Mouse (Mus musculus) retina, embryonic 14.5 days (tissue): ENCODE results near the gene Mapt.
"Not testable (repeated sequence)": the region's sequence is repeated elsewhere in the genome, so short reads cannot be mapped to it uniquely, and the experiment has no call there.

Source experiments
- DNase-seq: peaks from one replicate; pipeline ENCODE4 v3.0.0-alpha.2; 2015; ENCODE audit warnings: low spot score

The Mapt gene

GRCm38 (mm10) chr11:104233574-104234206 is 2.5 kb downstream of the Mapt start:
- peak; percentile 7 for DNase-seq

DNA sequence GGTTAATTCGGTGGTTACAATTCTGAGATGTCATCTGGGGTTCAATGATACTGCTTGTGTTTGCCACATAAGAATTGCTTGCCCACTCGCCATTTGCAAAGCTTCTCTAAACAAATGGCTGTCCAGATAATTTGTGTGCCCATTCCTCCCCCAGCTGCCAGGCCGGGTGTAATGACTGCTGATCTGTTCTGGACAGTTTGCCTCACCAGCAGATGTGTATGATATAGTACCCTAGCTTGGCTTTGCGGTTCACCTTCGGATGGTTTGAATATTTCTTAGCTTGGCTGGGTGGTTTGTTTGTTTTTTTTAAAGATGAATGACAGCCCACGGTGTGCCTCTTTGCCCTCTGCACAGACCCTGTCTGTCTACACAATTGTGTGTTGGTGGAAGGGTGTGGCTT is 3.5 kb downstream of the Mapt start:
- no peak for DNase-seq

DNA sequence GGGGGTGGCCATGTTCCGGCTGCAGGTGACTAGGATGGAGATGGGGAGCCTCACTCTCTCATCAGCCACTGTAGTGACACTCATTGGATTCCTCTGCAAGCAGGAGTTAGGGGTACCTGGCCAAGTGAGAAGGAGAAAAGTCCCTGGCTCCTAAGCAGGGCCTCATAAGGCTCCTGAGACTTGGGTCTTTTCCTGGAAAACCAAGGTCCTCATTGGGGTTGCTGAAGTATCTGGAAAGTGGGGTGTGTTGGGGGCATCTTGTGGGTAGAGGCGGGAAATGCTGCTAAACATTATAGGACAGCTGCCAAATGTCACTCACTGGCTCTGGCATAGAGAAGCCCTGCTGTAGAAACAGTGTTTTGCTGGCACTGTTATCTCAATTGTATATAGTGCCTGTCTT is 4.7 kb downstream of the Mapt start:
- no peak for DNase-seq

DNA sequence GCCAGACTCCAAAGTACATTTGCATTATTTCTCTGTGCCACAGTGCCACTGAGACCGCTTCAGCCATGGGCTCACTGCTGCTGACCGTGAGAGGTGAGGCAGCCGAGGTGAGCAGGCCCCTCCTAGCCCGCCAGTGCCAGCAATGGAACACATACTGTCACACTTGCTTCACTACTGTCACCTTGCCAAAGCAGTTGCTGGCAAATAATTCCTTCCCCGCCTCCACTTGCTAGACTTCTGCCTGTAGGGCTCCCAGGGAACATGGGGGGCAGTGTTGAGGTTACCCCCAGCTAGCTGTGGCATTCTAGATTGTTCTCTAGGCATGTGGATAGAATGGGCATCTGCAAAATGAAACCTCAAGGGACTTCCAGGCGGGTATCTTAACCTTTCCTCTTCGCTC is 6.0 kb downstream of the Mapt start:
- no peak for DNase-seq

GRCm38 (mm10) chr11:104237958-104238747 is 7.0 kb downstream of the Mapt start:
- no peak for DNase-seq

- DNase-seq: not testable (repeated sequence)
Observed at GRCm38 (mm10) chr11:104245478-104245877, 14.3 kb downstream of the Mapt start.

GRCm38 (mm10) chr11:104246171-104246694 is 15.0 kb downstream of the Mapt start:
- DNase-seq: peak; percentile 46

GRCm38 (mm10) chr11:104247141-104247717 is 16.0 kb downstream of the Mapt start:
- DNase-seq: no peak

DNA sequence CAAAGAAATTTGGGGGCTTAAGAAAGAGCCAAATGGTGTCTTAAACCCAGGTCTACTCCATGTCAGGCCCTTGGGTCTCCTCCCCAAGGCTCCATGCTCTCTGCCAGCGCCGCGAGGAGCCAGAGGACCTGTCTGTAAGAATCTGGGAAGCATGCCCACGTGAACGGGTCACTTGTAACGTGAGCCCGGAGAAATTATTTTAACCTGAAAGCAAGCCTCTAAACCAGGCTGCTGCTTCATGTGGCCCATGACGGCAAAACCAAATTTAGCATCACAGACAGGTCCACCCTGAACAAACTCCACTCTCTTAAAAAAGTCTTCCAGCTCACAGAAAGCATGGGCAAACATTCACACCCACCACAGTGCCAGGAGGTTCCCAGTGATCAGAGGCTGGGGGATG is 18.2 kb downstream of the Mapt start:
- no peak for DNase-seq

GRCm38 (mm10) chr11:104251121-104251520 is 19.9 kb downstream of the Mapt start:
- DNase-seq: no peak

DNA sequence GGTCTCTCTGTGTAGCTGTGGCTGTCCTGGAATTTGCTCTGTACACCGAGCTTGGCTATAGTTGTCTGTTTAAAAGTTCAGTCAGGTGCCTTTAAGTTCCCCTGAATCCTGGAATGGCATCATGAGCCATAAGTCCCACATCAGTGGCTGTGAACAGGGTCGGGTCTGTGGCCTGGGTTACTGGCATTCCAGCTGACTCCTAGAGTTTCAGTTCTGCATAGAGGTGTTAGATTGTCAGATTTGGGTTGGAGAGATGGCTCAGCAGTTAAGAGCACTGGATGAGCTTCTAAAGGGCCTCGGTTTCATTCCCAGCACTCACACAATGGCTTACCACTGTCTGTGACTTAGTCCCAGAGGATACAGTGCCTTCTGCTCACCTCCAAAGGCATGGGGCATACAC is 20.9 kb downstream of the Mapt start:
- DNase-seq: no peak

DNA sequence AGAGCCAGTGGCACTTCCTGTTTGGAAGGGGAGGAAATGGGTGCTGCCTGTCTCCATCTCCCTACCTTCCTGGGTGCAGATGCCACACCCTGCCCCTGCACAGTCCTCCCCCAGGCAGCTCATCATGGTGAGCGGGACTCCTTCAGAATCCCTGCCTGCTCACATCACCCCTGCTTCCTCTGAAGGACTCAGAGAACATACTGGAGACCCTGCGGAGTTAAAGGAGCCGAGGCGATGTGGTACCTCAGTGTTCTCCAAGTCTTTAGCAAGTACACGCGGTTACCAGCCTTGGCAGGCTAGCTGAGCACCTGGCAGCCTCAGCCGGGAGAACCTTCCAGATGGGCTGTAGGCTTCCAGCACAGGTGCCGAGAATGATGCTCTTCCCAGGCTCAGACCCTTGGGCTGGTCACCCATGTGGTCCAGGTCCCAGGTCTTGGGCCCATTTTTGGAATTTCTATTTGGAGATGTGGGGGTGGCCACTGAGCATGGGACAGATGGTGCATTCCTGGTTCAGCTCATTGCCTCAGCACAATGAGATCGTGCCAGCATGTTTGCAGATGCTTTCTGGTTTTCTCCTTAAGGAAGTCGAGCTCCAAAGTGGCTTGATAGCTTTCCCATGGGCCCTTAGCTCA is 23.3 kb downstream of the Mapt start:
- DNase-seq: no peak

- DNase-seq: no peak
Observed at GRCm38 (mm10) chr11:104256179-104256578, 25.0 kb downstream of the Mapt start.

GRCm38 (mm10) chr11:104258991-104259390 is 27.8 kb downstream of the Mapt start:
- DNase-seq: no peak

DNA sequence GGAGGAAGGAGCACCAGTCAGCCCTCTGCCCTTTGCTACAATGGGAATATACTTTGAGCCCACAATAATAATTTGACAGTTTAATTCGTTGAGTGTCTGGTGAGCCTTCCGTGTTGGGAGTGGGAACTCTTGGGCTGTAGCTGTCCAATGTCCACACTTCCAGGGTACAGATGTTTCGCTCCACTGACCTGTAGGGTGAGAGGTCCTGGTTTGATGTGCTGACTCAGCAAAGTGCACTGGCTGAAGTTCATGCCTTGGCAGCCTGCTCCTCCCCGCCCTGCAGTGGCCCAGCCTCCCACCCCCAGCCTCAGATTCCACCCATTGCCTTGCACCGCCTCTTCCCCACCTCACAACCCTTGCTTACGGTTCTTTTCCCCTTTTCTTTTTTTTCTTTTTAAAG is 33.5 kb downstream of the Mapt start:
- no peak for DNase-seq

GRCm38 (mm10) chr11:104265669-104266068 is 34.5 kb downstream of the Mapt start:
- no peak for DNase-seq

DNA sequence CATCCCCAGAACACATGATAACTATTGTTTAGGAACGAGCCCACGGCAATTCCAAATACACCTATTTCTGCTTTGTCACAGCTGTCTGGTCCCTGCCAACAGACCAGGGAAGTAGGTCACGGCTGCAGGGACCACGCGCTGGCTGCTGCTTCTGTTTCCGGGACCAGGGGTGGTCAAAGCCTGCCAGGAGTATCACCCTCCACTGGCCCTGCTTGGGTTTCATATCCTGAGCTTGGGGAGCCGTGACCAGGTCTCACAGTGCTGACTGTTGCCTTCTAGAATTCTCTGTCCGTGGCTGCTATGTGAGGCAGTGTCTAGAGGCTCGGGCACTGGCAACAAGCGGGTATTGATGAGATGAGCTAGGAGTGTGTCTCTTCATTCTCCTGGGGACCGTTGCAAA is 36.2 kb downstream of the Mapt start:
- DNase-seq: no peak

GRCm38 (mm10) chr11:104269385-104269822 is 38.2 kb downstream of the Mapt start:
- DNase-seq: peak; percentile 14

GRCm38 (mm10) chr11:104270452-104270851 is 39.3 kb downstream of the Mapt start:
- DNase-seq: no peak

- no peak for DNase-seq
Observed at GRCm38 (mm10) chr11:104270876-104271275, 39.7 kb downstream of the Mapt start.

- DNase-seq: no peak
Observed at GRCm38 (mm10) chr11:104271876-104272275, 40.7 kb downstream of the Mapt start.

DNA sequence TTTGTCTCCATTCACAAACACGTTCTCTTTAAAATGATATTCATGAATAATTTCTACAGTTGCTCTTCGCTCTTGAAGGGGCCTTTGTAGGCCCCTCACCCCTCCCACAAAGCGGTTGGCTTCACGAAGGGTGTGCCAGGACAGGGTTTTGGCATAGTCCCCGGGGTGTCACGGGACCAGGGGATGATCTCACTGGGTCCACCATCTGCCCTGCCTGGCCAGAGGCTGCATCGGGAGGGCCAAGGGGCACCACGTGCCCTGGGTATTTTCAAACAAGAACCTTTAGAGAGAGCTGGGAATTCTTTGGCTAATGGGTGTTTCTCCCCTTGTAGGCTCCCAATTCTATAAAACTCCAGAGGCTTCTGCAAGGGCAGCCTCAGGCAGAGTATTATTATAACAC is 41.2 kb downstream of the Mapt start:
- no peak for DNase-seq

- DNase-seq: no peak
Observed at GRCm38 (mm10) chr11:104275765-104276164, 44.6 kb downstream of the Mapt start.
